Mouse (Mus musculus): ENCODE results near the gene Hemk1.

- no peak for TF ChIP-seq E2F4 (IDR thresholded peaks at IDR 0.05; ENCODE audit: insufficient read depth)
- no peak for TF ChIP-seq POLR2A (IDR thresholded peaks at IDR 0.05; ENCODE audit: insufficient read length, low read depth)
- no peak for TF ChIP-seq POLR2AphosphoS2 (IDR thresholded peaks at IDR 0.05; ENCODE audit: insufficient read length, low read depth)
- no peak for TF ChIP-seq TCF12 (IDR thresholded peaks at IDR 0.05; ENCODE audit: insufficient read depth, poor library complexity, severe bottlenecking)
- no peak for TF ChIP-seq USF1 (IDR thresholded peaks at IDR 0.05; ENCODE audit: low read depth)
- no peak for TF ChIP-seq MYOG (IDR thresholded peaks at IDR 0.05; ENCODE audit: control insufficient read depth in 1 of 3, insufficient read depth in 1 of 3, insufficient read length in 2 of 3, low read depth in 2 of 3)
- TF ChIP-seq REST (IDR thresholded peaks at IDR 0.05; ENCODE audit: insufficient read depth, insufficient read length) = no peak
- no peak for TF ChIP-seq MYOD1 (IDR thresholded peaks at IDR 0.05; ENCODE audit: control insufficient read depth in 1 of 3, insufficient read length in 2 of 3, low read depth in 2 of 3)
Measured at GRCm38 (mm10) chr9:107384396-107384795, 46.2 kb upstream of the Hemk1 start.
